Mouse (Mus musculus) forelimb bud, embryonic 11.5 days (tissue): ENCODE measurements around the gene Gm5447.

Experiments
- DNase-seq: peaks from one replicate; pipeline ENCODE4 v3.0.0-alpha.2; 2012; ENCODE audit warnings: low read depth, low spot score

Gene Gm5447

DNA sequence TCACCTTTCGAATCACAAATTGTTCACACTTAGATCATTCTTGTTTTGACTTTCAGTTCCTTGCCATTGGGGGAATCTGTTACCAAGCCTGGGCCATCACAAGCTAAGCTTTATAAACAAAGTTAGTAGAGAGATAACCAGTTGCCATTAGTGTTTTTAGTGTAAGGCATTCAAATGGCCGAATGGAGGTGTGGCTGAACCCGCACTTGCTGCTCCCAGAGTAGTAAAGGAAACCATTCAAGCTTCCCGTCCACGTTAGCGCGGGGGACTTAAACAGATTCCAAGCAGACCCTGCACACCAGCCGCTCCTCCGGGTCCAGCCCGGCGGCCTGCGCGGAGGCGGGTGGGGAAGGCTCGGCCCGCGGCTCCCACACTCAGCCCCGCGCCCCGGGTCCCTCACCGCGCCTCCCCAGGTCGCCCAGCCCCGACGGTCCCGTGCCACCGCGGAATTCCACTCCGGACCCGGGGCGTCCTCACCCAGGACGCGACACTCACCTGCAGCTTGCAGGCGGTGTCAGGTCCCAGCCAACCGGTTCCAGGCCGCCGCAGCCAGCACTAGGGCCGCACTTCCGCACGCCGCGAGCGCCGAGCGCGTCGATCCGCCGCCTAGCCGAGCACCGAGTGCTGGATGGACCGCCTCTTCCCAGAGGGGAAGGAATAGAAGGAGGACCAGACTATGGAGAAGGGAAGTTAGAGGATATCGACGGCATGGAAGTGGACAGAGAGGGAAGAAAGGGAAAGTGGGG, at the start of gene Gm5447, which contains the start of gene Exoc2:
TSS of gene Gm5447 (plus strand) at position 704 of the 746 bp plus-strand sequence.
TSS of gene Exoc2 (minus strand) at position 593 of the 746 bp plus-strand sequence.
- DNase-seq: peak; percentile 84

DNA sequence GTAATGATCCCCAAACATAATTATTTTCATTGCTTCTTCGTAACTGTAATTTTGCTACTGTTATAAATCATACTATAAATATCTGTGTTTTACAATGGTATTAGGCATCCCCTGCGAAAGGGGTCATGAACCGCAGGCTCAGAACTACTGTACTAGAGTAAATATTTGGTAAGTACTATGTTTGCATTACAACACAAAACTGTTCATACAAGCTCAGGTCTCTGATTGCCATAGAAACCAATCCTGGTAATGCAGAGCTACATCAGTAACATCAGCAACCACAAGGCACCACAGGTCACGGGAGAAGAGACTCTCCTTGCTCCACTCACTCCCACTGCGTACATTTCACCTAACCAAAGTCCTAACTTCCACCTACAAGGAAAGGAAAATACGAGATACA, 49.7 kb upstream of the Gm5447 start:
- no peak for DNase-seq

DNA sequence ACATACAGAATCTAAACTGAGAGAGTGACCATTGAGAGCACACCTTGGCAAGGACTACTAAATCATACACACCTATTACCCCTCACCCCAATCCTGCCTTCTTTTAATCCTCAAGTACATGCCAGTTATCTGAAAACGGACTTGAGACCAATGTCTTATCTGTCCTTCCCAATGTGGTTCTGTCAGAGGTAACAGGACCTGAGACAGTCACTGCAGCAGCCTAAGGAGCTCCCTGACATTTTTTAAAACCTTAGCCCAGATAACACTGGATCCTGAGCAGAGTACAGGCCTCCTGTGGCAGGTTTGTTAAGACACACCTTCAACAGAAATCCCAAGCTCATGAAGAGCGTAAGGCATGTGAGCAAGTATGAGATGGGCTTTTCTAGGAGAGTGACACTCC, 44.9 kb upstream of the Gm5447 start:
- DNase-seq: no peak

DNA sequence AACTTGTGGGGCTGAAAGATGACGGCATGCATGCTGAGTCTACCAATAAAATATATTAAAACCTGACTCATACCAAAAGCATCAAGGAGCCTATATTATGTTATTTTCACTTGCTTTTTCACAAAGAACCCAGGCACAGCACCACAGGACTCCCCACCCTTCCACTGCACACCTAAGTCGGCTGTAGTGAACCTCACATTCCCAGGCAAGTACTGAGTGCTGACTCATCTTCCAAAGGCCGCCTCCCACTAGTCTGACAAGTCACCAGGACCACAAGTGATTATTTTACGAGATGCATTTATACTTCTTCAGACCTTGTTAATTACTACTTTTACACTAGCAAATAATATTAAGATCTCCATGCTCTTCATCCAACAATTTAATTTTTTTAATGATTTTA, 42.4 kb upstream of the Gm5447 start:
- no peak for DNase-seq

DNA sequence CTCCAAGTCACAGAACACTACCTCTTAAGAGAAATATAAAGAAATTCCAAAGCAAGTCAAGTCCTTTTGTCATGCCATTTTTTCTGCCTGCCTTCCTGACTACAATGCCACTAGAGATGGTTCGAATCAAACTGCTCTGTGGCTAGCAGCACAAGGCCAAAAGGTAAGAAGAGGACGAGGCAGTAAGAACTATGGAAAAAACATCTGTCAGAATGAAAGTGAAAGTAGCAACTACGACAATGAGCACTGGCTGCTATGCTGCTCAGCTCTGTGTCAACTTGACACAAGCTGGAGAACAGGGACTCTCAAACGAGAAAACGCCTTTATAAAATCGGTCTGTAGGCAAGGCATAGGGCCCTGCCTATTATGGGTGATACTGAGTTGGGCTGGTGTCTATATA, 41.0 kb upstream of the Gm5447 start:
- no peak for DNase-seq

DNA sequence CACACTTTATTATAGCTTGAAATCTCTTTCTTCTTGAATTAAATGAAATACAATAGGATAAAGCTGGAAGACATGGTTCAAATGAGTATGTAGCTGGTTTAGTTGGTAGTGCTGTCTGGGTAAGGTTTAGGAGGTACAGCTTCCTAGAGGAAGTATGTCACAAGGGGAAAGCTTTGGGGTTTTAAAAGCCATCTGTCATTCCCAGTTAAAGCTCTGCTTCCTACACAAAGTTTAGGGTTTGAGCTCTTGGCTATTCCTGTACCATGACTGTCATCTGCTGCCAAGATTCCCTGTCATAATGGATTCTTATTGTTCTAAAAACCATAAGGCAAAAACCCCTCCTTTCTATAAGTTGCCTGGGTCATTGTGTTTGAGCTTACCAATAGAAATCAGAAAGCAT, 28.2 kb upstream of the Gm5447 start:
- no peak for DNase-seq

DNA sequence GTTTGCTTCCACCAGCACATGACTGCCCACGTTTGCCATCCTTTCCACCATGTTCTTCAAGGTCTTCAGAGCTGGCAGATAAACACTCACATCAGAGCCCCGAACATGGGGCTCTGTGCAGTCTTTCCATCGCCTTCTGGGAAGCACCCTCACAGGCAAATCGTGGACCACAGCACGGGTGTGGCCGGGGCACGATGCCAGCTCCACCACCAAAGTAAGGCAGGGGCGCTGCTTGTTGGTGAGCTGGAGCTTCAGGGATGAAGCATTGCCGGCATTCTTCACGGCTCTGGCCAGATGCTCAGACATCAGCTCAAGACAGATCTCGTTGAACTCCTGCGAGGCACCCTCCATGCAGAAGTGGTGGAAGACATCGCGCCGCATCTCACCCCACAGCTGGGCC, 26.9 kb upstream of the Gm5447 start:
- DNase-seq: no peak

DNA sequence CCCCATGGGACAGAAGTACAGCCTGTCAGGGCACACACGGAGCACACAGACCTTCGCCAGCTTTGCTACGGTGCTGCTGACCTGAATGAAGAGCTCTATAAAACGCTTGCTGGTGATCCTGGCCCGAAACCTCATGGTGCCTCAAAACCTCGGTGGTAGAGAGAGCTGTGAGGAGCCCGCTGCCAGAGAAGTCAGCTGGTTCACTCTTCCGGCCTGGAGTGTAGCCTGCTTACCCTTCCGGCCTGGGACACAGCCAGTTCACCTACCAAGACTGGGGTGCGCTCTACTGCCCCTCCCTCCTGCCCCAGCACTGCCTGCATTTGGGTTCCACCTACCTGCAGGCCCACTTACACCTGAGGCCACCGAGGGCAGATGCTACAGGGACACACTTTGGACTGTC, 26.5 kb upstream of the Gm5447 start, which contains the start of gene Hus1b:
TSS of gene Hus1b (minus strand) at position 220 of the 400 bp plus-strand sequence.
- no peak for DNase-seq

DNA sequence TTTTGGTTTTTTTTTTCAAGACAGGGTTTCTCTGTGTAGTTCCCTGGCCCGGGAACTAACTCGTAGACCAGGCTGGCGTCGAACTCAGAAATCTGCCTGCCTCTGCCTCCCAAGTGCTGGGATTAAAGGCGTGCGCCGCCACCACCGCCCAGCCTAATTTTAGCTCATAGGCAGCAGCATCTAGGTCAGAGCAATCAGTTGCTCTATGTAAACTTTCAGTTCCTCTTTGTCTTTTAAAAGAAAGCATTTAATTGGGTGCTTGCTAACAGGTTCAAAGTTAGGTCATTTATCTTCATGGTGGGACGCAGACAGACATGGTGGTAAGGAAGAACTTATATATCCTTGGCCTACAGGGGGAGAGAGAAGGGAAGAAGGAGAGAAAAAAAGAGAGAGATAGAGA, 24.8 kb upstream of the Gm5447 start:
- DNase-seq: no peak

DNA sequence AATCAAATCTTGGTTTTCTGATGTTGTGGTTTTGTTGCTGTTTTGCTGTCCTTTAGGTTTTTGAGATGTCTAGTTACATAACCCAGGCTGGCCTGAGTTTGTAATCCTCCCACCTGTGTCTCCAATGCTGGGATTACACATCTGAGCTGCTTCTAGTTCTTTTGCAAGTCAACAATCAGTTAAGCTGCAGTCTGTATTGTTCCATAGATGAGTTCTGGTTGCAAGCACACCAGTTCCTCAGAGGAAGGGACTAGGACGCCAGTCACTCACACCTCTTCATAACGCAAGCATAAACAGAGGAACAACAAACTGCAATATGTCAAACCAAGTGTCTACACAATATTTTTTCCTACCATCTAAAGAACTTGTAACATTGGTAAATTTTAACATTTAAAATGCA, 22.0 kb upstream of the Gm5447 start:
- DNase-seq: no peak

DNA sequence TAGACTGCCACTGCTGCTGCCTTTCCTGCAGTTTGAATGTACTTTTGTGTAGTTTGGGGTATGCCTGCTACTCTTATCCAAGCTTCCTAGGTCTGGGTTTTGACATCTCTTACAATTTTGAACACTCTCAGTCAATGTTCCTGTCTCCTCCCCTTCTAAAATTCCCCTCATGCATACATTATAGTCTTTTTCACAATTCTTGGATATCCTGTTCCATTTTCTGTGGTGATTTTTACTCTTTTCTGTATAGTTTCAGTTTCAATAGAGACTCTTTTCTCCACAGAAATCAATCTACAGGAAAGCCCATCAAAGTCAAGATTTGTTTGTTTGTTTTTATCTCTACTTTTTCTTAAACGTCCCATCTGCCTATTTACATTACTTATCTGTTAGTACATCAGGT, 20.4 kb upstream of the Gm5447 start:
- no peak for DNase-seq

DNA sequence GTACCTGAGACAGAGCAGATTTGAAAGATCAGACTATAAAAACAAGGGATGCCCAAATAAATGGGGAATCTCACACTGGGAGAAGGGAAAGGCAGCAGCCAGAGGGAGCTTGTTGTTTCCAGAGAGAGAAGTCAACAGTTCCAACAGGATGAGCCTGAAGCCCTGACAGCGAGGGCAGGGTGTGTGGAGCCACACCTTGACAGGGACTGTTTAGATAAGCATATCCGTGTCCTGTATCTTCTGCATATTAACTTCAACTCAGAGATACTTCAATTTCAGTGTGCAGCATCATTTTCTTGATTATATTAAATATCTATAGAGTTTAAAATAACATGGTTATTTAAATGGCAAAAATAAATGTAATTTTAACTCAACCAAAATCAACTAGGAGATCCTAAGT, 13.3 kb upstream of the Gm5447 start:
- no peak for DNase-seq

DNA sequence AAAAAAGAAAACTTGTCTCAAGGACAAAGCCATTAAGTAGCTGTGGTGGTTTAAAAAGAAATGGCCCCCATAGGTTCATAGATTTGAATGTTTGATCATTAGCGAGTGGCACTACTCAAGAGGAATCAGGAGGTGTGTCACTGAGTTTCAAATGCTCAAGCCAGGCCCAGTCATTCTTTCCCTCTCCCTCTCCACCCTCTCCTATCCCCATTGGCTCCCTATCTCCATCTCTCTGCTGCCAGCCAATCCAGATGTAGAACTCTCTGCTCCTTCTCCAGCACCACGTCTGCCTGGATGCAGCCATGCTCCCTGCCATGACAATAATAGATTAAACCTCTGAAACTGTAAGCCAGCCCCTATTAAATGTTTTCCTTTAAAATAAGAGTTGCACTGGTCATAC, 12.1 kb upstream of the Gm5447 start:
- DNase-seq: no peak

DNA sequence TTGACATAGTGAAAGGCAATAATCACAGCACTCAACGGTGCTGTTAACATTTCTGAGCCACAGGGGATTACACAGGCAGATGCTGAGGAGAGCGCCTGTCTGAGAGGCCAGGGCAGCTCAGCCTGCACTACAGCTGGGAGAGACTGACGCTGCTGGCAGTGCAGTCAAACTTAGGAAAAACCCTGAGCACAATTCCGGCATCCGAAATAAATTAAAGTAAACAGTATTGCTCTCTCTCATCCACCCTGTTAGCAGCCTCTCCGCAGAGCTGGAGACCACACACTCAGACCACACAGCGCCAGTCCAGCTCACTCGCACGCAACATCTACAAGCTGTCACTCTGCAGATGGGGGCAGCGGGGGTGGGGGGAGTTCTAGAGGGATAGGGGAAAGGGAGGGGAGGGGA, 7.5 kb upstream of the Gm5447 start:
- DNase-seq: peak; percentile 57

DNA sequence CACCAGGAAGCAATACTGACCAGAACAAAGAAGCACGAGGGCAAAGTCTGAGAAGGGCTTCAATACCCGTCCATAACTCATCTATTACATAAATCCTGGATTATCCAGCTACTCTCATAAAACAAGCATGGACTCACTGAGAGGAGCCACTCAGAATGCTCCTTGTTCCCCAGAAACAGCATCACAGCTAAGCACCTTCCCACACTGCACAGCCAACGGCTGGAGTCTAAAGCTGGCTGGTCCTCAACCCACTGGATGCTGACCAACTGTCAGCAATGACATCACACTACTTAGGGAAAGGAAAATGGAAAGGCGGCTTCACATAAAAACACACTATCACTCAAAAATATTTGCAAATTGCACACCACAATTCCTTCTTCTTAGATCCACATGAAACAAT, 5.7 kb upstream of the Gm5447 start:
- no peak for DNase-seq

DNA sequence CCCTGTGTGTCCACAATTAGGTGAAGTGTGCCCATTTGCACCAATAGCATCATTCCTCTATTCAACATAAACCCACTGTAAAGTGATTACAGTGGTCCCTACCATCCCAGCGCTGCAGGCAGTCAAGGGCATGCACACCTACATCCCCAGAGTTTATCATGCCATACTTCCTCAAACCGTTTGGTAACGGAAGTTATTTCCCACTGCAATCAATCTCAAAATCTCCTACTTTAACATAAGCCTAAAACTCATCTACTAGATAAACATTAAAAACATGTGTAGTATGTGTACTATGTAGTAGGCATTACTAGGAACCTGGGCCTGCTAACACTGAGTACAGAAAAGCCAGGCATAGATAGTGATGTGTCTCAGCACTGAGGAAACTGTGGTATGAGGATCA, 3.0 kb upstream of the Gm5447 start:
- no peak for DNase-seq

DNA sequence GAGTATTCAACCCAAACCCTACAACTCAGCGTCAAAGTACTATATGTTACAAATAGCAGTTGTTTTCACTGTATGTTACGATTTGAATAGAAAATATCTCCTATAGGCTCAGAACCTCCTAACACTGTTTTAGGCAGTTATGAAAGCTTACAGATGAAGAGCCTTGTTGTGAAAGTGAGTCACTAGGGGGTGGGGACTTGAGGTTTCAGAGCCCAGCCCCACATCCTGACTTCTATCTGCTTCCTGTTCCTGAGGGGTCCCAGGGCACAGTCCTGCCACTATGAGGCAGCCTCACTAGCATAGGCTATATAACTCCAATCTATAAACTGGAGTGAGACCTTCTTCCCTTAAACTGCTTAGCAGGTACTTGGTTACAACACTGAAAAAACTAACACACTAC, 1.9 kb upstream of the Gm5447 start:
- no peak for DNase-seq

DNA sequence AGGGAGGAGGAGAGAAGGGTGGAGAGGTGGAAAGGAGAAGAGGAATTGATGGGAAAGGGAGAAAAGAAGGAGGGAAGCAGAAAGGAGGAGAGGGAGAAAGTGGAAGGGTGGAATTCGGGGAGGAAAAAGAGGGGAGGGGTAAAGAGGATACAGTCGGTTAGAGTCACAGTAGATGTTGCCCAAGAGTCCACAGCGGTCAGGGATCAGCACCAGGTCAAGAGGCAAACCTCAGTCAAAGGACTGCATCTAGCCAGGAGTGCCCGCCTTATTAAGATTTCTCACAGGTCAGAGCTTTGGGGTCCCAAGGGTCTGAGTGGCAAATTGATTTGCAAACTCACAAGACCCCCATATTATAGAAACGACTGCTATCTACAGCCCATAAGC, 235 bp downstream of the Gm5447 start:
- DNase-seq: no peak

DNA sequence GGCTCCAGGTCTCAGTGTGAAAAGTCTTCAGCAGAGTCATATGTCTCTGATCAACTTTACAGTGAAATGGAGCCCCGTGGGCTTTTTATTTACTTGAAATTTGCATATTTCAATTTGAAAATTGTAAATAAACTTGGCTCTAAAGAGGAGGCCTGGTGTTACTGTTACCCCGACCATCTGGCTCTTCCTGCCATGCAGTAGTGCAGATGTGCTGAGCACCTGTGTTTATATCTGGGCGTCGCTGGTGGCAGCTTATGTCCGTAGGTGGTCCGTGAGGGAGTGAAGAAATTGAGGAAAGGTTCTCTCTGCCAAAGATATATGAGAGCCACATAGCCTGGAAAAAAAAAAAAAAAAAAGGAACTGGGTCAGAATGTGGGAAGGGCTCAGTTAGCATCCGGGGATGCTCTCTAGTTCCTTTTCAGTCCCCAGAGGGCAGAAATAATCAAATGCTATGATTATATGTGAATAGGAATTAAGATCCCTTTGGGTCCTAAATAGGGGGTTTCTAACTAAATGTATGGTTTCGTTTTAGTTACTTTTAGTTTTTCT, 2.6 kb downstream of the Gm5447 start:
- no peak for DNase-seq

DNA sequence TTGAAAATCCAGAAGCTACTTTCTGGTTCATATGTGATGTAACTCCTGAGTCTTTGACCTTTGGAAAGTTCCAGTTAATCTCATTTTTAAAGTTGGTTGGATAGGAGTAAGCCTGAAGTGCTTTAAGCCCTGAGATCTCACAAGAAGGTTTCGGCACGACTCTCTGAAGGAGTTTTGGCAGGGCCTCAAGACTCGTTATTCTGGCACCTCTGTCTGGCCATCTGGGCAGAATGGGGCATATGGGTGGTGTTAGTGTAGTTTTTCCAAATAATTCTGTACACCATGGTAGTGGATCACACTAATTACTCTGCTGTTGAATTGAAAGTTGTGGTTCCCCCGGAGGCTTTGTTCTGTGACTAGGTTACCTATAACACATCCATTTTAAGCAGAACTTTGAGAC, 4.2 kb downstream of the Gm5447 start:
- DNase-seq: no peak

DNA sequence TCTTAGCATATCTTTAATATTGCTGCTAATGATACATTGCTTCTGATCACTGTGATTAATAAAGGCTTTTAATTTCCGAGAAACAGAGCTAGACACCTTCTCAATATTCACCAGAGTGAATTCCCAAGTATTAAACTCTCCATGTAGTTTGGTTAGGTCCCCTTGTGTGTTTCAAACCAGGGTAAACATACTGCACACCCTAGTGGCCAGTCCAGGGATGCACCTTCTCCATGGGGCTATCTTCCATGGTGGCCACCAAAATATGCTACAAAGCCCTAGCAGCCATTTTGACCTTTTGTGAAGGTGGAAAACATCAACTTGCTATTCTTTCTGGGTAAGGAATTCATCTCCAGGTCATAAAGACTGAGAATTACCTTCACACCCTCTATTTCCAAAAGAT, 7.7 kb downstream of the Gm5447 start:
- no peak for DNase-seq

DNA sequence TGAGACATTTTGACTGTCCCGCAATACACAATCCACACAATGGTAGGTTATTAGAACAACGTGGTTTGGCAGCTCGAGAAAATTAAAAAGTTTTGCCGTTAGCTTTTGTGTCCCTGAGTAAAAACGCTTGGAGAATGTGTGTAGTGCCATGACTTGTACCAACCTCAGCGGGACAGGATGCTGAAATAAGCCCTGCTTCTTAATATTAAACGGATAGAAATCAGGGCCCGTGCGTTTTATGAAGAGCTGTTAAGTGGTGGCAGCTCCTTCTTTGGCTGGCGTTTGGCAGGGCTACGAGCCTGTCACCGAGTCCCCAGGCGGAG, 11.2 kb downstream of the Gm5447 start:
- DNase-seq: no peak

DNA sequence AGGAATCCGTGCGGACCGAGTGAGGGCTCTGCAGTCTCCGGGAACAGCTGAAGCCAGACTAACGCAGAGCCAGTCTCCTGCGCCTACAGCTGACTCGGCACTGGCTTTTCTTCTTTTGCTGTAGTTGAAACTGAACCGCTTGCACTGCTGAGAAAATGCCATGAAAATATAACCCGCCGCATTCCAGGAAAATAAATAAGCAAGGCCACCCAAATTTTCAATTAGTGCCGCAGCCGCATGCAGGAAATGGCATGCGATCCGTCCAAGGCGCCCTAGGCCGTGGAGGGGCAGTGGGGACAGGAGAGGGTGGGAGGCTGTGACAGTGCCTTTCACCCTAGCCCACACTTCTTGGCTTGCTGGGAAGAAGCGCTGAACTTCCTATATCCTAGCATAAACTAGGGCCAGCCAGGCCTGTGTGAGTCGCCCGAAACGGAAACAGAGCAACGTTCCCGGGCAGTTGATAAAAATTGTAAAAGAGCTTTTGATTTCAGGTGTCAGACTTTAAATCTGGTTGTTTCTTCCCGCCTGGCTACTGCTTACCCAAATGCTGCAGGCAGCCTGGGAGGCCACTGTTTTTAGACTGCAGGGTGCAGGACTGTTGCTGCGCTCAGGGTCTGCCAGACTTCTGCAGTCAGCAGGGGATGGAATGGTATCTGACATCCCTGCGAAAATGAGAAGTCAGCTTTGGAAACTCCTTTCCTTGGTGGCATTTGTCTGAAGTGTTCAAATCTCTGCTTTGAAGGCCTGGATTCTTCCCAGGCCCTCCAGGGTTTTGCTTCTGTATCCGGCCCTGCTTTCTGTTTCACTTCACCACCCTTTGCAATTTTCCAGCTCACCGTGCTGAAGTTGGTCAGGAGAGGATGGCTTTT, 11.8 kb downstream of the Gm5447 start:
- DNase-seq: no peak
